Mouse (Mus musculus): ENCODE results near the gene Bola1.

- no peak for TF ChIP-seq CTCF (IDR thresholded peaks at IDR 0.05; ENCODE audit: low read depth, low read length)
- TF ChIP-seq POLR2A (IDR thresholded peaks at IDR 0.05; ENCODE audit: borderline replicate concordance, low read depth, low read length), result no peak
Measured at GRCm38 (mm10) chr3:96181510-96182381, 37.8 kb downstream of the Bola1 start.

Data from bone marrow macrophage, adult 2 months (primary cell).